Mouse (Mus musculus) cerebellum, adult 8-10 months (tissue): ENCODE measurements at regions not wholly inside any gene's neighbourhood (a gene's known extent, or its start where the extent isn't known, plus 50 kb on each side); places are given as distances from the start of the nearest gene placed in this dataset.
"Not testable (repeated sequence)": the region's sequence is repeated elsewhere in the genome, so short reads cannot be mapped to it uniquely, and the experiment has no call there.

Source experiments
- DNase-seq: peaks from one replicate; pipeline ENCODE4 v3.0.0; 2022

- DNase-seq: peak; percentile 54
Measured at GRCm38 (mm10) chr10:62055408-62055807, 76.5 kb upstream of the Col13a1 start.

DNA sequence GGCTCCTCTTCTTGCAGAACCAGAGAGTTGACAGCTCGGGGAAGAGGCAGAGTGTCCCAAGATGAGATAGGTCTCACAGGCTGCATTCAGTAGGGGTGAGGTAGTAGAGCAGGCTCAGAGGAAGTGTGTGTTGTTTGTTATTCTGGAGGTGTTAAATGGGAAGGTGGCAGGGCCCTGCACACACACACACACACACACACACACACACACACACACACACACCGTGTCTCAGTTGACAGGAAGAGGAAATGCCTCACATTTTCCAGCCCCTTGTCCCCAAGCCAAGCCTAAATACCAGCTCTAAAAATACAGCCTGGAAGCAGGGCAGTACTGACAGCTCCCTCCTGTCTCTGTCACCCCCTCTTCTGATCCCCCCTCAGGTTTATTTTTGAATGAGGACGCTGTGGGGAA, 70.9 kb upstream of the Col13a1 start:
- DNase-seq: no peak

GRCm38 (mm10) chr10:62044408-62044807, 65.5 kb upstream of the Col13a1 start:
- DNase-seq: no peak

DNA sequence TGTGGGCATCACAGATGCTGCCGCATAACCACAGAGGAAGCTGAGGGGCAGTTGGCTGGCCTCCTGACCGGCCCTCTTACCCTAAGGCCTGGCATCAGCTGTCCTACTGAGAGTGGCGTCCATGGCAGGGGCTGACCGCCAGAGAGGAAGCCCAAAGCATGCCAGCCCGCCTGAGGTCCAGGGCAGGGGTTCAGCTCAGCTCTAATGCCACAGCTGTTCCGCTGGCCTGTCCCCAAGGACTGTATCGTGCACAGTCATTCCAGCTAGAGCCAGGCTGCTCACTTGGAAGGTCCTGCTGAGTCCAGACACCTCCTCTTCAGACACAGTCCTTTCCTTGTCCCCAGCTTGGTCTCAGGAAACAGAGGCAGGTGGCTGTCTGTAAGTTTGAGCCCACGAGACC, 61.0 kb upstream of the Col13a1 start:
- DNase-seq: no peak

DNA sequence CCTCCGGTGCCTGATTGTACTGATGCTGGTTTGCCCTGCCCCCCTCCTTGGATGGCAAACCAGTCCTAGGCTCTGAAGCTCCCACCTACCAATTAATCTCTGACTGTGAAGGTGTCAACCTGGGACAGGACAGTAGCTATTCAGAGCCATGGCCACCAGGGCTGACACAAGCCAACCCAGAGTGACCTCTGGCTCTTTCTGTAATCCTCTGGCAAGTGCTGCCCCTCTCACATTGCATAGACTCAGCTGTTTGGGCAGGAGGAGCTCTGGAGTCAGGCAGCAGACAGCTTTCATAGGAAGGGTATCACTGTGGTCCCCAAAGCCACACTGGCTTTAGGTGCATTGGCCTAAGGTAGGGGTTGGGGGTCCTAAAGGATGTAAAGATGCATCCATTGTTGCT, 59.7 kb upstream of the Col13a1 start:
- DNase-seq: no peak

GRCm38 (mm10) chr10:62037402-62038199, 58.7 kb upstream of the Col13a1 start:
- DNase-seq: no peak

GRCm38 (mm10) chr10:62036815-62037214, 57.9 kb upstream of the Col13a1 start:
- DNase-seq: no peak

- DNase-seq: no peak
Measured at GRCm38 (mm10) chr10:62034291-62034690, 55.4 kb upstream of the Col13a1 start.

GRCm38 (mm10) chr10:62033748-62034147, 54.8 kb upstream of the Col13a1 start:
- DNase-seq: no peak

GRCm38 (mm10) chr10:62031986-62032385, 53.1 kb upstream of the Col13a1 start:
- DNase-seq: not testable (repeated sequence)

DNA sequence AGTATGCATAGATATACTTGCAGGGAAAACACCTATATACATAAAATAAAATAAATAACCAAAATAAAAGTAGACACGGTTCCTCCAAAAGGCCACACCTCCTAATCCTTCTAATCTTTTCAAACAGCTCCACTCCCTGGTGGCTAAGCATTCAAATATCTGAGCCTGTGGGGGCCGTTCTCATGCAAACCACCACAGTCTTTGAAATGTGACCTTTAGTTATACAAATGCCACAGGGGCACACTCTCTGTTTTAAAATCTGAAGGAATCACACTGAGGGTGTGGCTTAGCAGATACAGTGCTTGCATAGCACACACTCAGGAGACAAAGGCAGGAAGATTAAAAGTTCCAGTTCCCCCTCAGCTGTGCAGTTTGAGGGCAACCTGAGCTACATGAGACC, 50.4 kb upstream of the Col13a1 start:
- DNase-seq: no peak
